Mouse (Mus musculus): ENCODE results near the gene Il31ra. TPM values are rescaled to one million over a fixed set of nuclear protein-coding genes. Genes with fewer than 3 reads are reported as not detected.

Il31ra gene
- total RNA-seq (2023; ENCODE audit: inconsistent age) = not detected in 4 replicates

GRCm38 (mm10) chr13:112594260-112594659 is at the start of gene Il31ra:
Il31ra (minus strand) TSS chr13:112594360.

Other genes with a start within 250 kb of the Il31ra start
- 26.7 to 36.8 TPM (median 31.6 TPM) in 4 replicates for gene Il6st, start 130.3 kb downstream of the Il31ra start, total RNA-seq (2023; ENCODE audit: inconsistent age)
- gene Ddx4, start 58.1 kb upstream of the Il31ra start, total RNA-seq (2023; ENCODE audit: inconsistent age) = 0.36 TPM in 1 of 4 replicates, not detected in the others
- 58.9 to 71.2 TPM (median 64.7 TPM) in 4 replicates for gene Slc38a9, start 66.4 kb upstream of the Il31ra start, total RNA-seq (2023; ENCODE audit: inconsistent age)
- 0.42 to 0.69 TPM (median 0.45 TPM) in 3 of 4 replicates, not detected in the other for gene Plpp1, start 206.4 kb upstream of the Il31ra start, total RNA-seq (2023; ENCODE audit: inconsistent age)

Measured in B cell, adult (primary cell).